Mouse (Mus musculus) megakaryocyte, embryonic 14.5 days (primary cell): ENCODE data around the gene Cd40lg.

Source experiments
- FLI1 ChIP-seq: IDR thresholded peaks from 2 replicates; pipeline ENCODE4 v1.6.1; 2012; ENCODE audit warnings: low read length, inconsistent platforms, mixed read lengths
- GATA1 ChIP-seq: IDR thresholded peaks from 3 replicates; pipeline ENCODE4 v1.6.1; 2012; ENCODE audit warnings: mixed read lengths, low read length, inconsistent platforms, borderline replicate concordance

GRCm38 (mm10) chrX:57215495-57215894 is 3.6 kb downstream of the Cd40lg start:
- TF ChIP-seq GATA1 (no peak), FLI1 (no peak)
